Comparison of ENCODE assay signal across 8 mouse cellular contexts in the genomic region with DNA sequence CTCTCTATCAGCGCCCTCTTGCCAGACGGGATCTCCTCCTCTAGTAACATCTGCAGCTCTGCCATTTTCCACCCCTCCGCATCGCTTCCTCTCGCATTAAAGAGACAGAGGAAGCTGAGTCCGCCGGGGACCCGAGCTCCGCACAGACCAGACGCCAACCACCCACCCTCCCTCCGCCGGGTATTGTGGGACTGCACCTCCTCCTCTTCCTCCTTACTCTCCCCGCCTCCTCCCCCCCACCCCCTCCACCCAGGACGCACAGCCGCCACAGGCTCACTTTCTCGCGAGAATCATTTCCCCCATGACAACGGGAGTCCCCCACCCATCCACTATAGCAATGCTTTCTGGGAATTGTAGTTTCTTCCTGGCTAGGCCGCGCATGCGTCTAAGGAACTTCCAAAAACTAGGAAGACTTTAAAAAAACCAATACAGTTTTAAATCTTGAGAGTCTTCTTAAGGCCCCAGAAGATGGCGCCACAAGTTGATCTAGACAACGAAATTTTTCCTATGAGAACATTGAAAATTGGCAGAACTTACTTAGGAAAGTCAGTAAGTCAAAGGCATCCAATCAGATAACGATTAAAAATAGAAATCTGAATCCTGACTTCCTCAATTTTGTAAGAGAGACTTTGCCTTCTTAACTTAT. TPM values are rescaled to one million over a fixed set of nuclear protein-coding genes. Genes with fewer than 3 reads are reported as not detected.
DNase-seq lines count a peak whose midpoint lies in the region; ATAC-seq and TF ChIP-seq lines count a peak whose summit lies in the region.

Gene Abi1, minus strand, starts transcription at position 241 of the 646 bp plus-strand sequence.

- peaks cover 15% of the 10 kb centered on the region for H3K4me1 ChIP-seq in hindbrain, embryonic 12.5 days

- H3K9ac ChIP-seq in hindbrain, embryonic 12.5 days = peak within 1 kb of the TSS; percentile 96

- no peaks in the 10 kb centered on the region for H3K27me3 ChIP-seq in Patski
- no peaks in the 10 kb centered on the region for H3K27me3 ChIP-seq in hindbrain, embryonic 12.5 days

- in situ Hi-C loops in Patski (cut with MboI; ENCODE audit: low pct_unique_long_range_greater_than_20kb) = loop anchor here (5.0 kb wide), 1 partner anchor 57 kb away; no protein-coding TSS in a partner anchor

- 3% methylated on average over 24 of the region's 24 CpGs for WGBS in hindbrain, embryonic 12.5 days

- peak; percentile 84 for ATAC-seq in Patski
- ATAC-seq in hindbrain, embryonic 12.5 days (ENCODE audit: low FRiP score) = peak; percentile 97

- H3K9me3 ChIP-seq in hindbrain, embryonic 12.5 days (replicated peaks) = no peaks in the 10 kb centered on the region

- peak within 1 kb of the TSS; percentile 86 for H3K4me3 ChIP-seq in hindbrain, embryonic 12.5 days

- H3K36me3 ChIP-seq in hindbrain, embryonic 12.5 days = no peaks in the 10 kb centered on the region

- H3K4me2 ChIP-seq in hindbrain, embryonic 12.5 days (replicated peaks) = peak within 1 kb of the TSS; percentile 75

- CTCF ChIA-PET in Patski (lab: Charles Lee) = interaction anchor here (0.8 kb wide), 1 partner anchor 52 kb away, joined by 3 read pairs; no protein-coding TSS in a partner anchor

- POLR2A ChIA-PET in Patski (lab: Charles Lee) = interaction anchor here (0.8 kb wide), 1 partner anchor 28 kb away, joined by 6 read pairs; the partner anchor contains the start of gene Acbd5

- peak; percentile 96 for DNase-seq in Patski (ENCODE audit: low read depth, low spot score)
- DNase-seq in cerebellum, postnatal 10 days = peak; percentile 92 to 96
- peak; percentile 92 to 93 for DNase-seq in frontal cortex, postnatal 10 days (ENCODE audit: low spot score in 2 of 2)
- peak; percentile 89 to 96 for DNase-seq in layer of hippocampus, postnatal 14 days (ENCODE audit: low spot score in 2 of 2)
- DNase-seq in lung, postnatal 14 days = peak; percentile 92
- peak; percentile 98 for DNase-seq in retina, postnatal 1 day
- peak; percentile 76 for DNase-seq in urinary bladder, postnatal 10 days (ENCODE audit: low spot score)

- peak within 1 kb of the TSS; percentile 97 for H3K27ac ChIP-seq in hindbrain, embryonic 12.5 days

- TF ChIP-seq CTCF in Patski (IDR thresholded peaks at IDR 0.05) = peak; percentile 54

RNA-seq across cellular contexts. Expression of gene Abi1, which starts in this region (rescaled TPM):
- polyA plus RNA-seq in Patski (2021) = 62.8 TPM
- polyA plus RNA-seq in hindbrain, embryonic 12.5 days (2016; fragmentation: Nextera tagmentation; extraction: Ambion mirVana) = 48.2 and 49.3 TPM in 2 replicates
- total RNA-seq in layer of hippocampus, postnatal 14 days (2021) = 100 to 1,000 TPM; 213 to 215 TPM

Comparison
In these comparisons a context has a peak if more than half of its experiments do, and no peak if none do; other contexts are left out.
1. Peak in every context shown above with its lines: DNase-seq, ATAC-seq, H3K4me3 ChIP-seq and H3K27ac ChIP-seq.